Mouse (Mus musculus): ENCODE results near the gene Gtf2h3.

Gtf2h3 gene

GRCm38 (mm10) chr5:124637300-124637699, 58.4 kb downstream of the Gtf2h3 start:
- DNase-seq (ENCODE audit: low spot score), result no peak

- no peak for DNase-seq (ENCODE audit: low spot score)
Measured at GRCm38 (mm10) chr5:124637836-124638235, 58.9 kb downstream of the Gtf2h3 start.
